Mouse (Mus musculus) lung, postnatal 0 days (tissue): ENCODE results near the gene Gpr152.

Experiments
- CTCF ChIP-seq: IDR thresholded peaks from 2 replicates; pipeline ENCODE4 v1.5.1; 2016; ENCODE audit warnings: antibody characterized with exemption, mild to moderate bottlenecking
- EP300 ChIP-seq: IDR thresholded peaks from 2 replicates; pipeline ENCODE4 v1.6.1; 2016; ENCODE audit warnings: antibody characterized with exemption, mild to moderate bottlenecking, control low read depth

DNA sequence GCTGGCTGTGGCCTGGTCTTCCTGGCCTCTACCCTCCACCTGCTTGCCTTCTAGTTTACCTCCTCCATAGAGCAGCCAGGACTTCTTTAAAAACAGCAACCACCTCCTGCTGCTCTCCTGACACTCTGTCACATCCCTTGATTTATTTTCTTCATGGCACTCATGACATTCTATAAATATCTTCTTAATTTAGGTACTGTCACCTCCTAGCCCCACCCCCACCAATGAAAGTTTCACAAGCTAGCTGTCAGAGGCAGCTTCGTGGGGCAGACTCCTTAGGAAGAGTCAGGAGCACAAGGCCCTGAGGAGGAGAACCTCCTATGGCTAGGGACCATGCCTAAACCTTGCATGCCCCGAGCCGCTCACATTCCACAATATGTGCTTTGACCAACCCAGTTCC is 47.7 kb downstream of the Gpr152 start:
- TF ChIP-seq CTCF = no peak
- no peak for TF ChIP-seq EP300
